Mouse (Mus musculus): ENCODE results near the gene Plce1. TPM values are rescaled to one million over a fixed set of nuclear protein-coding genes. Genes with fewer than 3 reads are reported as not detected.

Plce1 gene
- 0.98 and 1.0 TPM in 2 replicates for polyA plus RNA-seq (2015; fragmentation: Nextera tagmentation; extraction: Ambion mirVana)

GRCm38 (mm10) chr19:38480731-38481621 is at the start of gene Plce1:
Plce1 (plus strand) TSS chr19:38481109.
- no peak for DNase-seq (ENCODE audit: low spot score)

GRCm38 (mm10) chr19:38431326-38431725 is 49.6 kb upstream of the Plce1 start:
- DNase-seq (ENCODE audit: low spot score): no peak

- no peak for DNase-seq (ENCODE audit: low spot score)
Observed at GRCm38 (mm10) chr19:38432021-38432420, 48.9 kb upstream of the Plce1 start.

- DNase-seq (ENCODE audit: low spot score): no peak
Observed at GRCm38 (mm10) chr19:38433381-38433780, 47.5 kb upstream of the Plce1 start.

GRCm38 (mm10) chr19:38435221-38435620 is 45.7 kb upstream of the Plce1 start:
- no peak for DNase-seq (ENCODE audit: low spot score)

- no peak for DNase-seq (ENCODE audit: low spot score)
Observed at GRCm38 (mm10) chr19:38441860-38442259, 39.0 kb upstream of the Plce1 start.

GRCm38 (mm10) chr19:38445758-38446157 is 35.2 kb upstream of the Plce1 start:
- DNase-seq (ENCODE audit: low spot score): no peak

GRCm38 (mm10) chr19:38455228-38455627 is 25.7 kb upstream of the Plce1 start:
- DNase-seq (ENCODE audit: low spot score): no peak

GRCm38 (mm10) chr19:38458996-38459395 is 21.9 kb upstream of the Plce1 start:
- DNase-seq (ENCODE audit: low spot score): no peak

GRCm38 (mm10) chr19:38460696-38461095 is 20.2 kb upstream of the Plce1 start:
- DNase-seq (ENCODE audit: low spot score): no peak

GRCm38 (mm10) chr19:38470257-38470893 is 10.5 kb upstream of the Plce1 start:
- DNase-seq (ENCODE audit: low spot score): no peak

- no peak for DNase-seq (ENCODE audit: low spot score)
Observed at GRCm38 (mm10) chr19:38475394-38475793, 5.5 kb upstream of the Plce1 start.

- DNase-seq (ENCODE audit: low spot score): no peak
Observed at GRCm38 (mm10) chr19:38478286-38478685, 2.6 kb upstream of the Plce1 start.

- no peak for DNase-seq (ENCODE audit: low spot score)
Observed at GRCm38 (mm10) chr19:38478948-38479347, 2.0 kb upstream of the Plce1 start.

- DNase-seq (ENCODE audit: low spot score): no peak
Observed at GRCm38 (mm10) chr19:38479473-38479872, 1.4 kb upstream of the Plce1 start.

GRCm38 (mm10) chr19:38480156-38480720 is 671 bp upstream of the Plce1 start:
- DNase-seq (ENCODE audit: low spot score): no peak

- no peak for DNase-seq (ENCODE audit: low spot score)
Observed at GRCm38 (mm10) chr19:38481906-38482305, 997 bp downstream of the Plce1 start.

GRCm38 (mm10) chr19:38482406-38483181 is 1.7 kb downstream of the Plce1 start:
- DNase-seq (ENCODE audit: low spot score): no peak

- no peak for DNase-seq (ENCODE audit: low spot score)
Observed at GRCm38 (mm10) chr19:38485779-38486555, 5.1 kb downstream of the Plce1 start.

- DNase-seq (ENCODE audit: low spot score): no peak
Observed at GRCm38 (mm10) chr19:38487501-38487900, 6.6 kb downstream of the Plce1 start.

Data from thymus, postnatal 0 days (tissue).